Mouse (Mus musculus) lung, postnatal 10 days (tissue): ENCODE measurements around the gene Cc2d1b.

Experiments used
- DNase-seq: peaks from one replicate; pipeline ENCODE4 v3.0.0; 2021

Gene Cc2d1b

GRCm38 (mm10) chr4:108619587-108620341, at the start of gene Cc2d1b:
Gene Cc2d1b (plus strand): TSS chr4:108619940.
- DNase-seq = peak; percentile 93

- DNase-seq = no peak
These were observed 47.1 kb upstream of the Cc2d1b start for GRCm38 (mm10) chr4:108572644-108573043.

GRCm38 (mm10) chr4:108578840-108579742, 40.6 kb upstream of the Cc2d1b start, which contains the start of the genes Prpf38a and Orc1:
Gene Prpf38a (minus strand): TSS chr4:108579336.
Gene Orc1 (plus strand): TSS chr4:108579423.
- peak; percentile 99 for DNase-seq

- DNase-seq = no peak
These were observed 39.9 kb upstream of the Cc2d1b start for GRCm38 (mm10) chr4:108579743-108580411.

GRCm38 (mm10) chr4:108593376-108593775, 26.4 kb upstream of the Cc2d1b start:
- DNase-seq = no peak

GRCm38 (mm10) chr4:108595785-108596184, 24.0 kb upstream of the Cc2d1b start:
- no peak for DNase-seq

GRCm38 (mm10) chr4:108598306-108598705, 21.4 kb upstream of the Cc2d1b start:
- no peak for DNase-seq

- no peak for DNase-seq
These were observed 17.9 kb upstream of the Cc2d1b start for GRCm38 (mm10) chr4:108601870-108602269.

GRCm38 (mm10) chr4:108608651-108609050, 11.1 kb upstream of the Cc2d1b start:
- no peak for DNase-seq

GRCm38 (mm10) chr4:108610935-108611334, 8.8 kb upstream of the Cc2d1b start:
- no peak for DNase-seq

- DNase-seq = no peak
These were observed 1.2 kb upstream of the Cc2d1b start for GRCm38 (mm10) chr4:108618586-108618985.

GRCm38 (mm10) chr4:108619165-108619564, 575 bp upstream of the Cc2d1b start:
- DNase-seq = peak; percentile 28

- DNase-seq = no peak
These were observed 796 bp downstream of the Cc2d1b start for GRCm38 (mm10) chr4:108620536-108620935.

GRCm38 (mm10) chr4:108621504-108621903, 1.8 kb downstream of the Cc2d1b start:
- DNase-seq = no peak

- DNase-seq = no peak
These were observed 7.3 kb downstream of the Cc2d1b start for GRCm38 (mm10) chr4:108627066-108627465.

- DNase-seq = no peak
These were observed 9.7 kb downstream of the Cc2d1b start for GRCm38 (mm10) chr4:108629363-108629880.

- no peak for DNase-seq
These were observed 10.4 kb downstream of the Cc2d1b start for GRCm38 (mm10) chr4:108630096-108630495.

- DNase-seq = no peak
These were observed 11.9 kb downstream of the Cc2d1b start for GRCm38 (mm10) chr4:108631616-108632015.

GRCm38 (mm10) chr4:108633703-108634102, 14.0 kb downstream of the Cc2d1b start:
- DNase-seq = no peak

- DNase-seq = no peak
These were observed 15.0 kb downstream of the Cc2d1b start for GRCm38 (mm10) chr4:108634696-108635095.

- DNase-seq = no peak
These were observed 15.4 kb downstream of the Cc2d1b start for GRCm38 (mm10) chr4:108635101-108635500.

- no peak for DNase-seq
These were observed 18.0 kb downstream of the Cc2d1b start for GRCm38 (mm10) chr4:108637721-108638120.

GRCm38 (mm10) chr4:108638752-108639151, 19.0 kb downstream of the Cc2d1b start:
- peak; percentile 11 for DNase-seq
